Mouse (Mus musculus): ENCODE measurements around the gene Lcn5.
"Not testable (repeated sequence)": the region's sequence is repeated elsewhere in the genome, so short reads cannot be mapped to it uniquely, and the experiment has no call there.

Lcn5 gene

DNA sequence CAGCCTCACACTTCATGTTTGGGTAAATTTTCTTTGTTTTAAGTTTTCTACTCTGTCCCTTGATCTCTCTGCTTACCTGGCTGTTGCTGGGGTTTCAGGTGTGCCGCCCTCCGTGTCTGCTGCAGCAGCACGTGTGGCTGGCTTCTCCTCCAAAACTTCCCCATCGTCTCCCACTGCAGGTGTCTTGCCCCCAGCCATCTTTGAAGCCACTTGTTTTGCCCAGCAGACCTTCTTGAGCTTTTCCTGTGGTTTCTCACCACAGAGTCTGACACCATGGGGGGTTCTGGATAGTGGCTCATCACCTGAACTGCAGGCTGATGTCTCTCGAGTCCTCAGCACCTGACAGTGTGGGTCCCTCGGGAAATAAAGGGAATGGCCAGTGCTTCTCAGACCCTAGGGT lies 21.8 kb downstream of the Lcn5 start:
- peak; percentile 71 for DNase-seq

- no peak for DNase-seq
Observed at GRCm38 (mm10) chr2:25682426-25682825, 24.7 kb downstream of the Lcn5 start, which contains the start of gene Lcn10. Gene Lcn10, plus strand, starts transcription at chr2:25682726.

- DNase-seq = no peak
Observed at GRCm38 (mm10) chr2:25686941-25687340, 29.2 kb downstream of the Lcn5 start.

DNA sequence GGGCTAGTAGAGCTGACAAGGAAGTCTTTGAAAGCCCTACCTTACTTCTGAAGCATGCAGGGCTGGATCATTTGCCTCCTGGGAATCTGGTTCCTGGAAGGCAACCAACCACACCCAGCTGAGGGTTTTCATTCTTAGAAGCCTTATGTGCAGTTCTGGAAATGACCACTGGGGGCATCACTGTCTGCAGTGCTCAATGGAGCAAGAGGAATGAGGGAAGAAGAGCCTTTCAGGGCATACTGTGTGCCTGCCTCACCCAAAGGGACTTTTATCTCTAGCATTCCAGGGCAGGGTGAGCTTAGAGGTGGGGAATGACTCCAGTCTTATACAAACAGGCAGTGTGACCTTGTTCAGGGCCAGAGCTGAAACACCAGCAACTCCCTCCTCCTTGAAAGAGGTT lies 36.9 kb downstream of the Lcn5 start:
- DNase-seq = peak; percentile 66

GRCm38 (mm10) chr2:25696951-25697350 lies 39.2 kb downstream of the Lcn5 start:
- no peak for DNase-seq

DNA sequence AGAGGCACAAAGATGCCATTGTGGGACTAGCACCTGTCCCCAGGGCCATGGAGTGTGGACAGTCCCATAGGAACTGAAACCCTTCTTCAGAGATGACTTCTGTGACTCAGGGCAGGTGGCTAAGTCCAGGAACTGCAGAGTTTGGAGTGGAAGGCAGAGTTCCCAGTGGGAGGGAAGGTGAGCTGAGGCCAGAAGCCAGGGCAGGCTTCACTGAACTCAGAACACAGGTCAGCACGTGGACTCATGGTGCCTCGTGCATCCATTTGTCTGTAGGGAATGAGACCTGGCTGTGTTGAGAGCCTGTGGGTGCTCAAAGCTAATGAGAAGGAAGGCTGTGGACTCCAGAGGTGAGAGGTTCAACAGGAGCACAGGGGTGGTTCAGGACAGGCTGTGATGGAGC lies 40.9 kb downstream of the Lcn5 start:
- DNase-seq = no peak

DNA sequence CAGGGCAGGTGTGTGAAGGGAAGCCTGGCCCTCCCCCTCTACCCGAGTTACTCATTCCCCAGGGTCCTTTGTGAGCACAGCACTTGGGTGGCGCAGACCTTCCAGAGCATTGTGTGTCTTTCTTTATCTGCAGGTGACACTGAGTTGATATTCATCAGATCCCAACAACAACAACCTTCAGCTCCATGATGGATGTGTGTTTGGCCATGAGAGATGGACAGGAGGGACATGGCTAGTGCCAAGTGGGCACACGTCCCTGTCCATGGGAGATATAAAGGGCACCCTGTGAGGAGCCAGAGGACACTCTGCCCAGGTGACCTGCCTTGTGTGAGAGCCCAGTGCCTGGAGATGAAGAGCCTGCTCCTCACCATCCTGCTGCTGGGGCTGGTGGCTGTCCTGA lies 42.0 kb downstream of the Lcn5 start, which contains the start of gene Obp2a:
Obp2a (plus strand) TSS at position 301 of the 400 bp plus-strand sequence.
- DNase-seq = not testable (repeated sequence)

DNA sequence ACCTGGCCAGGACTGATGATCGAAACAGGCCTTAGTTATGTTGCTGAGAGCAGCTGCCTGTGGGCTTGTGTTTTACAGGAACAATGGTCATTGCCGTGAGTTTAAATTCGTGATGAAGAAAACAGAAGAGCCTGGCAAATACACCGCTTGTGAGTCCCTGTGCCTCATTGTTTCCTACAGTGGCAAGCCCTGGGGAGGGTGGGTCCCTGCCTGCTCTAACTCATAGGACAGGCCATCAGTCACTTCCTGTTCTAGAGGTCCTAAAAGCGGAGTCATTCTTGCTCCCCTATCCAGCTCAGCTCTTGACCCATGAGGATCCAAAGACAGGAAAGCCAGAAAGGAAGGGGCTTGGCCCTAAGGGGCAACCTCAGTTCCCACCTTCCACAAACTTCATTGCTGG lies 43.2 kb downstream of the Lcn5 start:
- DNase-seq = no peak

DNA sequence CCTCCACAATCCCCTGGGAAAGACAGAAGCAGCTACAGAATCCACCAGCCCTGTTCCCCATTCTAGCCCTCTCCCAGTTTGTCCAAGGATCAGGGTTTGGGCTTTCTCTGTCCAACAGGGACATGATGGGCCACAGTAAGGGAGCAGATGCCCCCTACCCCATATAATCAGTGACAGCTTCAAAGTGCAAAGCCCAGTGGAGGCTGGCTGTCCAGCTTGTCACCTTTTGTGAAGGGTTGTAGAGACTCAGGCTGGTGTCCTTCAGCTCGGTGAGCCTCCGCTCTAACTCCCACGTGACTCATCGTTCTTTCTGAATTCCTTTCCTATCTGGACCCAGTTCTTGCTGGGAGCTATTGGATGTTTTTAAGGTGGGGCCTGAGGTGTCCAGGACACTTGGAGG lies 46.0 kb downstream of the Lcn5 start:
- no peak for DNase-seq

- DNase-seq = peak; percentile 87
Observed at GRCm38 (mm10) chr2:25706643-25707481, 49.1 kb downstream of the Lcn5 start, which contains the start of gene Bmyc. Gene Bmyc, plus strand, starts transcription at chr2:25706739.

- peak; percentile 45 for DNase-seq
Observed at GRCm38 (mm10) chr2:25708121-25708520, 50.4 kb downstream of the Lcn5 start.

DNA sequence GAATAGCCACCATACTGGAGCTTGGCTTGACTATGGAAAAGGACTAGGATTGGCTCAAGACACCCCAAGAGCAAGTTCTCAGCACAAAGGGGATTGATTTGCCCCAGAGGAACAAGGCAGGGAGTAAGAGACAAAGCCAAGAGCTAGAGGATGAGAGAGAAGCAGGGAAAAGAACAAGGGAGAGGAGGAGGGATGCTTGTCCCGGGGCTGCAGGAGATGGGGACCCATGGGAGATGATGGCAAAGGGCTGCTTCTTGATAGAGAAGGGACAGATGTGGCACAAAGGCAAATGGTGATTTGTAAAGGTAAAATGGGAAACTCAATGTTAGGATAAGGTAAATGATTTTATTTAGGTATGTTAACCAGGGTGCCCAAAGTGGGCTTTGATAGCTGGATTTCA lies 51.3 kb downstream of the Lcn5 start:
- not testable (repeated sequence) for DNase-seq

GRCm38 (mm10) chr2:25709791-25710190 lies 52.0 kb downstream of the Lcn5 start:
- not testable (repeated sequence) for DNase-seq
